18 mouse cellular contexts compared by ENCODE assay signal in the genomic region with DNA sequence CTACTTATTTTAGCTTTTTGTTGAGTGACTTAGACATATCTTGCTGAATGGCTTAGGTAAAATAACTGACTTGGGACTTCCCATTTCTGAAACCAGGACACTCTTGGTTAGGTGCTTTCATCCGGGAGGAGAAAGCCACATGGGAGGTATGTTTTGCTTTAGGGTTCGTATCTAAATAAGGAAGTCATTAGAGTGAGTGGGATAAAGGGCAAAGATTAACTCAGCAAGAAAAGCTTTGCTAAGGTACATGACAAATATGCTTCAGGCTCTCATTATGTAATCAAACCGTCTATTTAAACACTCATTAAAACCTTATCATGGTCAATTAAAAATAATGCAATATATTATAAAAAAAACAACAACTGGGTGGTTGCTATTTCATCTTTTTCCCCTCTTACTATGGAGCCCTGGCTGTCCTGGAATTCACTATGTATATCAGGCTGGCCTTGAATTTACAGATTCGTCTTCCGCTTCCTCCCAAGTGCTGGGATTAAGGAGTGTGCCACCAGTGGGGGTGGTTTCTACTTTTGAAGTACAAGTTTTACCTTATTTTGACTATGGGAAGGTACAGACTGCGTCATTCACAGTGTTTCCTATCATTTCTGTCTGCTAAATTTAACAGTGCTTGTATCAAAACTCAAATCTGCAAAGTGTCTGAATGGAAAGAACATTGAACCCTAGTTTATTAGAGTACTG.
"Had no signal": no experiment of that assay in that cellular context is flagged by ENCODE, and none has a peak within 500 bp of the region (broad histone marks: within the 10 kb centered on the region; RNA-seq: fewer than 3 reads in every experiment).

No protein-coding gene starts in this region.

- H3K9ac ChIP-seq: limb, embryonic 13.5 days; liver, embryonic 12.5 days; liver, embryonic 15.5 days; lung, embryonic 15.5 days had no signal

- H3K27me3 ChIP-seq: limb, embryonic 13.5 days; liver, embryonic 12.5 days; liver, embryonic 15.5 days; lung, embryonic 15.5 days had no signal

- H3K4me2 ChIP-seq: limb, embryonic 13.5 days; liver, embryonic 12.5 days; liver, embryonic 15.5 days; lung, embryonic 15.5 days; midbrain, embryonic 11.5 days had no signal

- ATAC-seq: liver, embryonic 12.5 days had no signal

- DNase-seq: kidney, adult 9 months; kidney, postnatal 14 days; kidney, postnatal 4 days; layer of hippocampus, adult 9-11 months; liver; lung, adult 18-20 months; lung, postnatal 14 days; lung, postnatal 4 days; midbrain, embryonic 14.5 days; right cerebral cortex, postnatal 25 days; thymus, postnatal 36 days had no signal

- H3K4me1 ChIP-seq: limb, embryonic 10.5 days; limb, embryonic 13.5 days; liver, embryonic 12.5 days; liver, embryonic 15.5 days; lung, embryonic 15.5 days had no signal

- H3K9me3 ChIP-seq: limb, embryonic 10.5 days; limb, embryonic 13.5 days; liver, embryonic 12.5 days; liver, embryonic 15.5 days; lung, embryonic 15.5 days had no signal

- H3K4me3 ChIP-seq: layer of hippocampus, adult 2 months; limb, embryonic 10.5 days; limb, embryonic 13.5 days; liver, embryonic 12.5 days; liver, embryonic 15.5 days; lung, embryonic 15.5 days had no signal

- H3K27ac ChIP-seq: layer of hippocampus, adult 2 months; limb, embryonic 10.5 days; limb, embryonic 13.5 days; liver, embryonic 12.5 days; liver, embryonic 15.5 days; lung, embryonic 15.5 days had no signal

- H3K36me3 ChIP-seq: limb, embryonic 13.5 days; lung, embryonic 15.5 days had no signal
